Mouse (Mus musculus): ENCODE measurements around the gene Fam168a. TPM values are rescaled to one million over a fixed set of nuclear protein-coding genes. Genes with fewer than 3 reads are reported as not detected.

Gene Fam168a
- polyA plus RNA-seq, 1 experiment, result 27.0 TPM

- no peak overlapping the region for H3K4me3 ChIP-seq (ENCODE audit: control insufficient read depth, low read depth, low read length)
- peak; percentile 24; the same call in 1 of the 2 replicates for TF ChIP-seq CTCF (IDR thresholded peaks at IDR 0.05; ENCODE audit: control insufficient read depth, insufficient read depth, insufficient replicate concordance, low read depth, low read length)
- no peak for TF ChIP-seq POLR2A (IDR thresholded peaks at IDR 0.05; ENCODE audit: control insufficient read depth, low read depth, low read length)
- H3K36me3 ChIP-seq (ENCODE audit: control insufficient read depth, insufficient read depth, low read length), result no peaks in the 10 kb centered on the region
- no peaks in the 10 kb centered on the region for H3K27me3 ChIP-seq (ENCODE audit: control insufficient read depth, insufficient read depth, low read length)
- no peak overlapping the region for H3K27ac ChIP-seq (ENCODE audit: control insufficient read depth, insufficient read depth, low read depth, low read length)
- no peaks in the 10 kb centered on the region; the same call in 1 of the 2 replicates for H3K4me1 ChIP-seq (ENCODE audit: control insufficient read depth, insufficient read depth, low read length)
These were observed 173.2 kb downstream of the Fam168a start for GRCm38 (mm10) chr7:100879595-100879994.

- Histone ChIP-seq H3K27me3 (ENCODE audit: control insufficient read depth, insufficient read depth, low read length) (no peaks in the 10 kb centered on the region), H3K4me3 (ENCODE audit: control insufficient read depth, low read depth, low read length) (no peak overlapping the region), H3K36me3 (ENCODE audit: control insufficient read depth, insufficient read depth, low read length) (no peaks in the 10 kb centered on the region), H3K4me1 (ENCODE audit: control insufficient read depth, insufficient read depth, low read length) (no peaks in the 10 kb centered on the region; the same call in 1 of the 2 replicates), H3K27ac (ENCODE audit: control insufficient read depth, insufficient read depth, low read depth, low read length) (no peak overlapping the region)
- TF ChIP-seq CTCF (IDR thresholded peaks at IDR 0.05; ENCODE audit: control insufficient read depth, insufficient read depth, insufficient replicate concordance, low read depth, low read length), result no peak
- TF ChIP-seq POLR2A (IDR thresholded peaks at IDR 0.05; ENCODE audit: control insufficient read depth, low read depth, low read length), result no peak
These were observed 175.1 kb downstream of the Fam168a start for GRCm38 (mm10) chr7:100881531-100881930.

GRCm38 (mm10) chr7:100881950-100882349 lies 175.5 kb downstream of the Fam168a start:
- Histone ChIP-seq H3K27ac (ENCODE audit: control insufficient read depth, insufficient read depth, low read depth, low read length) (no peak overlapping the region), H3K4me1 (ENCODE audit: control insufficient read depth, insufficient read depth, low read length) (no peaks in the 10 kb centered on the region; the same call in 1 of the 2 replicates), H3K27me3 (ENCODE audit: control insufficient read depth, insufficient read depth, low read length) (no peaks in the 10 kb centered on the region), H3K36me3 (ENCODE audit: control insufficient read depth, insufficient read depth, low read length) (no peaks in the 10 kb centered on the region), H3K4me3 (ENCODE audit: control insufficient read depth, low read depth, low read length) (no peak overlapping the region)
- no peak for TF ChIP-seq CTCF (IDR thresholded peaks at IDR 0.05; ENCODE audit: control insufficient read depth, insufficient read depth, insufficient replicate concordance, low read depth, low read length)
- TF ChIP-seq POLR2A (IDR thresholded peaks at IDR 0.05; ENCODE audit: control insufficient read depth, low read depth, low read length), result no peak

GRCm38 (mm10) chr7:100884460-100884859 lies 178.0 kb downstream of the Fam168a start:
- Histone ChIP-seq H3K4me1 (ENCODE audit: control insufficient read depth, insufficient read depth, low read length) (no peaks in the 10 kb centered on the region; the same call in 1 of the 2 replicates), H3K36me3 (ENCODE audit: control insufficient read depth, insufficient read depth, low read length) (no peaks in the 10 kb centered on the region), H3K4me3 (ENCODE audit: control insufficient read depth, low read depth, low read length) (no peak overlapping the region), H3K27ac (ENCODE audit: control insufficient read depth, insufficient read depth, low read depth, low read length) (no peak overlapping the region), H3K27me3 (ENCODE audit: control insufficient read depth, insufficient read depth, low read length) (no peaks in the 10 kb centered on the region)
- TF ChIP-seq POLR2A (IDR thresholded peaks at IDR 0.05; ENCODE audit: control insufficient read depth, low read depth, low read length) (no peak), CTCF (IDR thresholded peaks at IDR 0.05; ENCODE audit: control insufficient read depth, insufficient read depth, insufficient replicate concordance, low read depth, low read length) (no peak)

- no peaks in the 10 kb centered on the region for H3K36me3 ChIP-seq (ENCODE audit: control insufficient read depth, insufficient read depth, low read length)
These were observed 180.1 kb downstream of the Fam168a start for GRCm38 (mm10) chr7:100886535-100886934.

More at GRCm38 (mm10) chr7:100886535-100886934, 180.1 kb downstream of the Fam168a start:
- no peaks in the 10 kb centered on the region for H3K27me3 ChIP-seq (ENCODE audit: control insufficient read depth, insufficient read depth, low read length)
- no peak overlapping the region for H3K4me3 ChIP-seq (ENCODE audit: control insufficient read depth, low read depth, low read length)
- TF ChIP-seq CTCF (IDR thresholded peaks at IDR 0.05; ENCODE audit: control insufficient read depth, insufficient read depth, insufficient replicate concordance, low read depth, low read length), result peak; percentile 81; the same call in 1 of the 2 replicates
- no peak for TF ChIP-seq POLR2A (IDR thresholded peaks at IDR 0.05; ENCODE audit: control insufficient read depth, low read depth, low read length)
- no peak overlapping the region for H3K27ac ChIP-seq (ENCODE audit: control insufficient read depth, insufficient read depth, low read depth, low read length)
- no peaks in the 10 kb centered on the region for H3K4me1 ChIP-seq (ENCODE audit: control insufficient read depth, insufficient read depth, low read length)

Other genes with a start within 250 kb of the Fam168a start
- 0.73 and 1.2 TPM in 2 replicates for gene Ucp3, start 233.6 kb upstream of the Fam168a start, polyA plus RNA-seq (2012; rRNA removed)
- 42.2 and 53.2 TPM in 2 replicates for gene Ucp2, start 213.3 kb upstream of the Fam168a start, polyA plus RNA-seq (2012; rRNA removed)
- gene Dnajb13, start 191.7 kb upstream of the Fam168a start, polyA plus RNA-seq (2012; rRNA removed), result 528 and 538 TPM in 2 replicates
- gene Coa4, start 169.6 kb upstream of the Fam168a start, polyA plus RNA-seq (2012; rRNA removed), result 29.5 and 29.6 TPM in 2 replicates
- 17.1 and 17.2 TPM in 2 replicates for gene Rab6a, start 99.2 kb upstream of the Fam168a start, polyA plus RNA-seq (2012; rRNA removed)
- gene Mrpl48, start 98.3 kb upstream of the Fam168a start, polyA plus RNA-seq (2012; rRNA removed), result 19.2 and 20.6 TPM in 2 replicates
- 4.1 and 5.9 TPM in 2 replicates for gene Plekhb1, start 44.2 kb upstream of the Fam168a start, polyA plus RNA-seq (2012; rRNA removed)
- 3.1 and 4.8 TPM in 2 replicates for gene Relt, start 156.8 kb downstream of the Fam168a start, polyA plus RNA-seq (2012; rRNA removed)
- gene Arhgef17, start 225.5 kb downstream of the Fam168a start, polyA plus RNA-seq (2012; rRNA removed), result 2.8 and 3.0 TPM in 2 replicates

All from testis, adult 2 months (tissue).